Mouse (Mus musculus) erythroblast, embryonic 14.5 days (primary cell): Measurements from ENCODE around the gene Wipf3. TPM values are rescaled to one million over a fixed set of nuclear protein-coding genes. Genes with fewer than 3 reads are reported as not detected.

ENCODE experiments used
- H3K27me3 ChIP-seq: 2 replicates; pipeline ENCODE4 v1.6.1; 2012; ENCODE audit warnings: inconsistent platforms; ENCODE audit not compliant: control insufficient read depth
- H3K36me3 ChIP-seq: 2 replicates; pipeline ENCODE4 v1.6.1; 2012; ENCODE audit warnings: mild to moderate bottlenecking, inconsistent platforms; ENCODE audit not compliant: control insufficient read depth
- H3K4me1 ChIP-seq: 2 replicates; pipeline ENCODE4 v1.6.1; 2012; ENCODE audit warnings: inconsistent platforms; ENCODE audit not compliant: control insufficient read depth
- H3K4me3 ChIP-seq: replicated peaks from 2 replicates; pipeline ENCODE3; 2012; ENCODE audit warnings: moderate library complexity, mild to moderate bottlenecking, inconsistent platforms
- H3K9me3 ChIP-seq: 2 replicates; pipeline ENCODE4 v1.6.1; 2012; ENCODE audit warnings: low read length, inconsistent platforms, mixed read lengths; ENCODE audit not compliant: control insufficient read depth
- GATA1 ChIP-seq: IDR thresholded peaks from 2 replicates; pipeline ENCODE4 v1.6.1; 2012; ENCODE audit warnings: low read length, inconsistent platforms, mixed read lengths
- TAL1 ChIP-seq: IDR thresholded peaks from 3 replicates; pipeline ENCODE4 v1.6.1; 2012; ENCODE audit warnings: low read length, inconsistent platforms, mixed read lengths
- polyA plus RNA-seq: library from polyadenylated mRNA; stranded (reverse); fragments of >175 nt; gene quantifications from 2 replicates; pipeline ENCODE4 v1.2.3, GENCODE M21; 2012

Wipf3 gene
- polyA plus RNA-seq, 1 experiment, result not detected

- Histone ChIP-seq H3K27me3 (peaks cover 11% of the 10 kb centered on the region), H3K36me3 (no peaks in the 10 kb centered on the region), H3K4me1 (no peaks in the 10 kb centered on the region), H3K9me3 (no peaks in the 10 kb centered on the region), H3K4me3 (no peak overlapping the region)
- TF ChIP-seq GATA1 (no peak), TAL1 (no peak)
These were observed 56.1 kb downstream of the Wipf3 start for GRCm38 (mm10) chr6:54485435-54485901.

GRCm38 (mm10) chr6:54485973-54486569 is 56.7 kb downstream of the Wipf3 start:
- H3K4me1 ChIP-seq, result no peaks in the 10 kb centered on the region
- TF ChIP-seq TAL1 (no peak), GATA1 (no peak)
- no peaks in the 10 kb centered on the region for H3K36me3 ChIP-seq
- H3K27me3 ChIP-seq, result peaks cover 11% of the 10 kb centered on the region
- H3K4me3 ChIP-seq, result no peak overlapping the region
- no peaks in the 10 kb centered on the region for H3K9me3 ChIP-seq

- H3K9me3 ChIP-seq, result no peaks in the 10 kb centered on the region
- H3K4me1 ChIP-seq, result no peaks in the 10 kb centered on the region
These were observed 61.7 kb downstream of the Wipf3 start for GRCm38 (mm10) chr6:54491074-54491473.

GRCm38 (mm10) chr6:54494097-54494496 is 64.7 kb downstream of the Wipf3 start:
- H3K36me3 ChIP-seq, result no peaks in the 10 kb centered on the region
- no peaks in the 10 kb centered on the region for H3K4me1 ChIP-seq
- no peaks in the 10 kb centered on the region for H3K9me3 ChIP-seq
- no peaks in the 10 kb centered on the region for H3K27me3 ChIP-seq
- H3K4me3 ChIP-seq, result no peak overlapping the region
- TF ChIP-seq GATA1 (no peak), TAL1 (no peak)

More at GRCm38 (mm10) chr6:54491074-54491473, 61.7 kb downstream of the Wipf3 start:
- Histone ChIP-seq H3K4me3 (no peak overlapping the region), H3K36me3 (no peaks in the 10 kb centered on the region), H3K27me3 (peaks cover 2% of the 10 kb centered on the region; the same call in 1 of the 2 replicates)
- TF ChIP-seq GATA1 (no peak), TAL1 (no peak)

GRCm38 (mm10) chr6:54494612-54495398 is 65.4 kb downstream of the Wipf3 start:
- H3K9me3 ChIP-seq, result no peaks in the 10 kb centered on the region
- TF ChIP-seq GATA1 (no peak), TAL1 (no peak)
- H3K4me1 ChIP-seq, result no peaks in the 10 kb centered on the region
- no peaks in the 10 kb centered on the region for H3K36me3 ChIP-seq
- no peaks in the 10 kb centered on the region for H3K27me3 ChIP-seq
- H3K4me3 ChIP-seq, result no peak overlapping the region

GRCm38 (mm10) chr6:54496214-54496613 is 66.8 kb downstream of the Wipf3 start:
- Histone ChIP-seq H3K9me3 (no peaks in the 10 kb centered on the region), H3K36me3 (no peaks in the 10 kb centered on the region), H3K27me3 (no peaks in the 10 kb centered on the region), H3K4me3 (no peak overlapping the region), H3K4me1 (no peaks in the 10 kb centered on the region)
- no peak for TF ChIP-seq GATA1

- Histone ChIP-seq H3K4me3 (no peak overlapping the region), H3K27me3 (no peaks in the 10 kb centered on the region), H3K4me1 (no peaks in the 10 kb centered on the region), H3K9me3 (no peaks in the 10 kb centered on the region), H3K36me3 (no peaks in the 10 kb centered on the region)
- TF ChIP-seq TAL1 (no peak), GATA1 (no peak)
These were observed 73.3 kb downstream of the Wipf3 start for GRCm38 (mm10) chr6:54502661-54503115.

- Histone ChIP-seq H3K4me1 (no peaks in the 10 kb centered on the region), H3K9me3 (no peaks in the 10 kb centered on the region), H3K36me3 (no peaks in the 10 kb centered on the region), H3K27me3 (no peaks in the 10 kb centered on the region), H3K4me3 (no peak overlapping the region)
- TF ChIP-seq TAL1, result no peak
- TF ChIP-seq GATA1, result no peak
These were observed 76.9 kb downstream of the Wipf3 start for GRCm38 (mm10) chr6:54506318-54506717.

GRCm38 (mm10) chr6:54507002-54507401 is 77.6 kb downstream of the Wipf3 start:
- no peak for TF ChIP-seq TAL1
- no peak for TF ChIP-seq GATA1
- no peaks in the 10 kb centered on the region for H3K4me1 ChIP-seq
- H3K36me3 ChIP-seq, result no peaks in the 10 kb centered on the region
- H3K9me3 ChIP-seq, result no peaks in the 10 kb centered on the region
- no peaks in the 10 kb centered on the region for H3K27me3 ChIP-seq
- no peak overlapping the region for H3K4me3 ChIP-seq

- H3K4me3 ChIP-seq, result no peak overlapping the region
- no peaks in the 10 kb centered on the region for H3K27me3 ChIP-seq
- H3K4me1 ChIP-seq, result no peaks in the 10 kb centered on the region
- no peaks in the 10 kb centered on the region for H3K36me3 ChIP-seq
- H3K9me3 ChIP-seq, result no peaks in the 10 kb centered on the region
- TF ChIP-seq GATA1, result no peak
- TF ChIP-seq TAL1, result no peak
These were observed 78.4 kb downstream of the Wipf3 start for GRCm38 (mm10) chr6:54507808-54508207.
